Mouse (Mus musculus): ENCODE measurements around the gene Cxcl14.

DNA sequence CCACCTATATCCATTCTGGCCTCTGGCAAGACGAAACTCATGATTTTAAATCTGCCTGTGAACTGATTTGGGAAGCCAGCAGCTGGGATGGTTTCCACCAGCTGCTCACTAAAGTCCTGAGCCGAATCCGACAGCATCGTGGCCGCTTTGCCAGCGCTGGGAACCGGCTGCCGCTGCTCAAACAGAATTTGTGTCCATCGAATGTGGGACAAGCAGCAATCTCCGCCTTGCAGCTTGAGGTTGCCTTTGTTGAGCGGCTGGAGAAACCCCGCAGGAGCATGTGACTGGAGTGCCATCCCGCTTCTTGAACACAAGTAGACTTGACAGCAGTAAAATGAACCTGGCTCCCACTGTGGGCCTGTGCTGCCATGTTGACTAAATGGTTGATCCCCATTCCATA lies 13.0 kb downstream of the Cxcl14 start:
- no peak for TF ChIP-seq EP300 (optimal IDR thresholded peaks at IDR 0.05)
- no peak for TF ChIP-seq CTCF (IDR thresholded peaks at IDR 0.05; ENCODE audit: low read depth)
